Mouse (Mus musculus): ENCODE results near the gene Olfr353.

Olfr353 gene

DNA sequence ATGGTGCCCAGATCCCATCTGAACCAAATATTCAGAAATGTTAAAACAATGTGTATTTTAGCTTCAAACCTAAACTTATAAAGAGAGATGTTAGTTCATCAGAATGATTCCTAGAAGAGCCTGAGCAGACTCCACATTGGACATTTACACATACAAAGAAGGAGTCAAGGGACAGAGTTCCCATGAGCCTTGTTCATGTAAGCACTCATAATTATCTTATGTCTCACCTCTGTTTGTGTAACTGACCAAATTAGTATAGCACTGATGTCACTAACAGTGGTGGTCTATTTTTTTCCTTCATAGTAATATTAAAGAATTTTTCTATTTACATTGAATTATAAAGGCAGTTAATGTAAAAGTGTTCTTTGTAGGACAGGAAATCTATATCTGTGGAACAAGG lies at the start of gene Olfr353:
Olfr353 (minus strand) TSS at position 101 of the 400 bp plus-strand sequence.
- no peak for DNase-seq (ENCODE audit: low spot score)

GRCm38 (mm10) chr2:36936821-36937220 lies 44.1 kb upstream of the Olfr353 start, which contains the start of gene Olfr356:
Olfr356 (plus strand) TSS chr2:36937121.
- DNase-seq (ENCODE audit: low spot score) = no peak

- DNase-seq (ENCODE audit: low spot score) = no peak
Measured at GRCm38 (mm10) chr2:36928797-36929196, 36.1 kb upstream of the Olfr353 start, which contains the start of gene Olfr355. Olfr355 (minus strand) TSS chr2:36928897.

DNA sequence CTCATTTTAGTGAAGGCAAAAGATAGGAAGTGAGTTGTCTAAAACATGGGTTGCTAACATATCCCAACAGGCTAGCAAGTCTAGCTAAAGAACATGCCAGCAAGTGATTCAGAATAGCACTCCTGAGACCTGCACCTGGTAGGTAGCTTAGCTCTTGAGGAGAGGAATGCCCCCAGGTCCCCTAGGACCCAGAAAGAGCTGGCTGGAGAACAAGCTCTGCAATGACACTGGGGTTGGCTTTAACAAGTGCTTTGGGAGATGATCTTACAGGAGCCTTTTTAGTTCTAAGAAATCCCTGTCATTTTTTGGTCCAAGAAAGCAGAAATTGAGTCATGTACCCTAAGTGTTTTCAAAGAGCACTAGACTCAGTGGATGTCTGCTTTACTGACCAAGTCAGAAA lies 12.6 kb upstream of the Olfr353 start, which contains the start of gene Olfr354:
Olfr354 (plus strand) TSS at position 301 of the 400 bp plus-strand sequence.
- DNase-seq (ENCODE audit: low spot score) = no peak

DNA sequence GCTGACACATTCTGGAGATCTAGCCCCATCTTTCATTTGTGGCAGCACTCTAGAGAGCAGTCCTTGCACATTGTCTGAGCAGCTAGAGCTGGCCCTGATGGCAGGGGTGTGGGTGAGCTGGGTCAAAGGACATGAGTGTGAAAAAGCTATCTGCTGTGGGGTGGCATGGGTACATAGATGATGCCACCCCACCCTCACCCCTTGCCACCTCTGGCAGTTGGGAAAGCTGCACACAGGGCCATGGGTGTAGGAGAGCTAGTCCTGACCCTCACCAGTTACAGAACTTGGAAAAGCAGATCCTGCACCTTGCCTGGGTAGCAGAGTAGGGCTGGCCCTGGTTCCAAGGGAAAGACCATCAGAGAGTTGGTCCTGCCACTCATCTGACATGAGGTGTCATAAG lies 4.4 kb upstream of the Olfr353 start:
- no peak for DNase-seq (ENCODE audit: low spot score)

DNA sequence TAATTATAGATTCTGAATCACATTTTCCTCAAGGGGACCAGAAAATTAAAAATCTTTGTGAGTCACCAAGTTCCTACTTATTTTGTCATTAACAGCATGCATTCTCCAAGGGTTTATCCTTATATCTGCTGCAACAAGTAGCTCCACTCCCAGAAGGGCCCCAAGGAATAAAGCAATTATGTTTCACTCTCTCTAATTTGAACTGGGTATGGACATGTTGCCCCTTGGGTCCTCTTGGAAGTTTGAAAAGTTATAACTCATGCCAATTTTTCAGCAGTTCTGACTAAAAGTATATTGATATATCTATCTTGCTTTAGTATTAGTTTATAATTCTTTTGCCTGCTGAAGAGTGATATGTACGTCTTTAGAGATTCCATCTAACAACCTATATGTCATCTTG lies 24.6 kb downstream of the Olfr353 start, which contains the start of gene Olfr352:
Olfr352 (plus strand) TSS at position 301 of the 400 bp plus-strand sequence.
- no peak for DNase-seq (ENCODE audit: low spot score)

GRCm38 (mm10) chr2:36862560-36862959 lies 30.2 kb downstream of the Olfr353 start, which contains the start of gene Olfr351:
Olfr351 (minus strand) TSS chr2:36862660.
- no peak for DNase-seq (ENCODE audit: low spot score)

GRCm38 (mm10) chr2:36846010-36846409 lies 46.7 kb downstream of the Olfr353 start, which contains the start of gene Olfr350:
Olfr350 (plus strand) TSS chr2:36846310.
- no peak for DNase-seq (ENCODE audit: low spot score)
